Mouse (Mus musculus) MEL (cell line): Measurements from ENCODE around the gene Proser3. TPM values are rescaled to one million over a fixed set of nuclear protein-coding genes. Genes with fewer than 3 reads are reported as not detected.

Experiments
- DNase-seq: peaks from one replicate; pipeline ENCODE4 v3.0.0; 2011; ENCODE audit warnings: low read depth, low spot score
- H3K27ac ChIP-seq: 2 replicates; pipeline ENCODE4 v1.5.1; 2012; ENCODE audit warnings: low read depth, mild to moderate bottlenecking, control low read depth, low read length, moderate library complexity; ENCODE audit not compliant: control insufficient read depth
- H3K27me3 ChIP-seq, 2 experiments: fragments of 150-350 bp in 1 of 2; sonication (generic) in 1 of 2; 2 replicates each; pipeline ENCODE4 v1.6.1; 2012; ENCODE audit warnings: low read length in 2 of 2, mild to moderate bottlenecking in 2 of 2, improper control_type of control experiment in 1 of 2, moderate library complexity in 1 of 2; ENCODE audit not compliant: insufficient read depth in 2 of 2, control insufficient read depth in 1 of 2
- H3K36me3 ChIP-seq, 2 experiments: 2 replicates each; pipeline ENCODE4 v1.6.1; 2012 to 2014; ENCODE audit warnings: low read length in 2 of 2, improper control_type of control experiment in 1 of 2, inconsistent platforms in 1 of 2, mild to moderate bottlenecking in 1 of 2; ENCODE audit not compliant: insufficient read depth in 2 of 2, control insufficient read depth in 1 of 2
- H3K4me1 ChIP-seq, 2 experiments: fragments of 150-350 bp in 1 of 2; sonication (generic) in 1 of 2; 2 replicates each; pipeline ENCODE4 v1.6.1; 2012; ENCODE audit warnings: low read length in 2 of 2, improper control_type of control experiment in 1 of 2, mild to moderate bottlenecking in 1 of 2; ENCODE audit not compliant: insufficient read depth in 2 of 2, control insufficient read depth in 1 of 2
- H3K4me3 ChIP-seq, 2 experiments: fragments of 150-350 bp in 1 of 2; sonication (generic) in 1 of 2; 2 replicates each; pipeline ENCODE4 v1.5.1; 2012; ENCODE audit warnings: low read depth in 2 of 2, low read length in 2 of 2, mild to moderate bottlenecking in 2 of 2, moderate library complexity in 2 of 2, control low read depth in 1 of 2, improper control_type of control experiment in 1 of 2; ENCODE audit not compliant: control insufficient read depth in 1 of 2, insufficient read depth in 1 of 2
- H3K79me2 ChIP-seq: 2 replicates; pipeline ENCODE4 v1.6.1; 2012; ENCODE audit warnings: mild to moderate bottlenecking, low read length, moderate library complexity; ENCODE audit not compliant: control insufficient read depth, poor library complexity, insufficient read depth
- H3K9ac ChIP-seq: 2 replicates; pipeline ENCODE4 v1.6.1; 2012; ENCODE audit warnings: low read depth, mild to moderate bottlenecking, control low read depth, low read length, moderate library complexity; ENCODE audit not compliant: control insufficient read depth, poor library complexity, severe bottlenecking
- H3K9me3 ChIP-seq: fragments of 150-350 bp; sonication (generic); replicated peaks from 2 replicates; pipeline ENCODE4 v1.6.1; 2012; ENCODE audit warnings: mild to moderate bottlenecking, low read length, improper control_type of control experiment, moderate library complexity; ENCODE audit not compliant: insufficient read depth
- BHLHE40 ChIP-seq: IDR thresholded peaks from 2 replicates; pipeline ENCODE4 v1.6.1; 2012; ENCODE audit warnings: low read depth, mild to moderate bottlenecking, inconsistent platforms, low read length, improper control_type of control experiment, borderline replicate concordance
- CHD1 ChIP-seq: IDR thresholded peaks from 2 replicates; pipeline ENCODE4 v1.6.1; 2012; ENCODE audit warnings: low read depth, mild to moderate bottlenecking, inconsistent platforms, low read length, improper control_type of control experiment
- CHD2 ChIP-seq: IDR thresholded peaks from 2 replicates; pipeline ENCODE4 v1.6.1; 2011; ENCODE audit warnings: low read length, improper control_type of control experiment
- E2F4 ChIP-seq: IDR thresholded peaks from 2 replicates; pipeline ENCODE4 v1.6.1; 2011; ENCODE audit warnings: low read depth, low read length, improper control_type of control experiment, borderline replicate concordance
- ELF1 ChIP-seq: IDR thresholded peaks from 2 replicates; pipeline ENCODE4 v1.6.1; 2014; ENCODE audit warnings: low read depth, mild to moderate bottlenecking, inconsistent platforms, low read length, improper control_type of control experiment, moderate library complexity
- GABPA ChIP-seq: IDR thresholded peaks from 2 replicates; pipeline ENCODE4 v1.6.1; 2012; ENCODE audit warnings: low read depth, mild to moderate bottlenecking, inconsistent platforms, low read length, improper control_type of control experiment, moderate library complexity
- GATA1 ChIP-seq: IDR thresholded peaks from 2 replicates; pipeline ENCODE4 v1.6.1; 2011; ENCODE audit warnings: low read depth, low read length, improper control_type of control experiment
- JUND ChIP-seq: IDR thresholded peaks from 2 replicates; pipeline ENCODE4 v1.6.1; 2011; ENCODE audit warnings: low read depth, mild to moderate bottlenecking, improper control_type of control experiment, low read length
- KAT2A ChIP-seq: conservative IDR thresholded peaks from 2 replicates; pipeline ENCODE4 v1.6.1; 2012; ENCODE audit warnings: low read depth, low read length, improper control_type of control experiment, inconsistent platforms
- MAFK ChIP-seq: IDR thresholded peaks from 2 replicates; pipeline ENCODE4 v1.6.1; 2011; ENCODE audit warnings: low read depth, mild to moderate bottlenecking, low read length, improper control_type of control experiment, borderline replicate concordance
- MYC ChIP-seq: IDR thresholded peaks from 2 replicates; pipeline ENCODE4 v1.6.1; 2011; ENCODE audit warnings: low read depth, mild to moderate bottlenecking, low read length, improper control_type of control experiment, moderate library complexity
- NELFE ChIP-seq: IDR thresholded peaks from 2 replicates; pipeline ENCODE4 v1.6.1; 2011; ENCODE audit warnings: low read depth, low read length, improper control_type of control experiment
- NRF1 ChIP-seq: IDR thresholded peaks from 2 replicates; pipeline ENCODE4 v1.6.1; 2014; ENCODE audit warnings: low read depth, mild to moderate bottlenecking, inconsistent platforms, low read length, improper control_type of control experiment, moderate library complexity; ENCODE audit not compliant: poor library complexity, insufficient read depth, severe bottlenecking
- POLR2AphosphoS2 ChIP-seq: IDR thresholded peaks from 2 replicates; pipeline ENCODE4 v1.6.1; 2011; ENCODE audit warnings: low read length, improper control_type of control experiment
- RAD21 ChIP-seq: IDR thresholded peaks from 2 replicates; pipeline ENCODE4 v1.6.1; 2011; ENCODE audit warnings: mild to moderate bottlenecking, low read depth, low read length, improper control_type of control experiment
- RCOR1 ChIP-seq: IDR thresholded peaks from 2 replicates; pipeline ENCODE4 v1.6.1; 2012; ENCODE audit warnings: low read depth, mild to moderate bottlenecking, inconsistent platforms, low read length, improper control_type of control experiment
- SMC3 ChIP-seq: IDR thresholded peaks from 2 replicates; pipeline ENCODE4 v1.6.1; 2011; ENCODE audit warnings: low read depth, low read length, improper control_type of control experiment
- TCF12 ChIP-seq: IDR thresholded peaks from 2 replicates; pipeline ENCODE4 v1.6.1; 2014; ENCODE audit warnings: low read depth, mild to moderate bottlenecking, inconsistent platforms, low read length, improper control_type of control experiment, moderate library complexity
- UBTF ChIP-seq: IDR thresholded peaks from 2 replicates; pipeline ENCODE4 v1.6.1; 2012; ENCODE audit warnings: low read depth, mild to moderate bottlenecking, inconsistent platforms, low read length, improper control_type of control experiment, moderate library complexity, borderline replicate concordance; ENCODE audit not compliant: insufficient read depth
- USF2 ChIP-seq, 2 experiments: IDR thresholded peaks; 2 replicates each; pipeline ENCODE4 v1.6.1; 2011 to 2012; ENCODE audit warnings: improper control_type of control experiment in 2 of 2, low read length in 2 of 2, borderline replicate concordance in 1 of 2, inconsistent platforms in 1 of 2, low read depth in 1 of 2, mild to moderate bottlenecking in 1 of 2; ENCODE audit not compliant: insufficient read depth in 1 of 2
- ZC3H11A ChIP-seq: IDR thresholded peaks from 2 replicates; pipeline ENCODE4 v1.6.1; 2012; ENCODE audit warnings: low read depth, mild to moderate bottlenecking, inconsistent platforms, low read length, improper control_type of control experiment
- ZMIZ1 ChIP-seq: IDR thresholded peaks from 2 replicates; pipeline ENCODE4 v1.6.1; 2012; ENCODE audit warnings: low read depth, mild to moderate bottlenecking, inconsistent platforms, low read length, improper control_type of control experiment, moderate library complexity
- ZNF384 ChIP-seq: IDR thresholded peaks from 2 replicates; pipeline ENCODE4 v1.6.1; 2012; ENCODE audit warnings: low read depth, mild to moderate bottlenecking, inconsistent platforms, low read length, improper control_type of control experiment
- polyA plus RNA-seq, 2 experiments: library from polyadenylated mRNA; stranded (reverse) in 1 of 2; unstranded in 1 of 2; fragments of >175 nt in 1 of 2; fragments of >200 nt in 1 of 2; gene quantifications; 2 replicates each; pipeline versions ENCODE4 v1.2.1 to v1.2.4; 2012; ENCODE audit warnings: low replicate concordance in 2 of 2, low read depth in 1 of 2; ENCODE audit not compliant: insufficient read length in 2 of 2, insufficient read depth in 1 of 2, missing spikeins in 1 of 2
- total RNA-seq: library from RNA; depleted of rRNA; stranded (reverse); fragments of 300-350 nt; gene quantifications from 2 replicates; pipeline ENCODE4 v1.2.3, GENCODE M21; 2012

Proser3 gene
- total and polyA plus RNA-seq, 3 experiments = 2.3 to 8.9 TPM; not detected in 1

DNA sequence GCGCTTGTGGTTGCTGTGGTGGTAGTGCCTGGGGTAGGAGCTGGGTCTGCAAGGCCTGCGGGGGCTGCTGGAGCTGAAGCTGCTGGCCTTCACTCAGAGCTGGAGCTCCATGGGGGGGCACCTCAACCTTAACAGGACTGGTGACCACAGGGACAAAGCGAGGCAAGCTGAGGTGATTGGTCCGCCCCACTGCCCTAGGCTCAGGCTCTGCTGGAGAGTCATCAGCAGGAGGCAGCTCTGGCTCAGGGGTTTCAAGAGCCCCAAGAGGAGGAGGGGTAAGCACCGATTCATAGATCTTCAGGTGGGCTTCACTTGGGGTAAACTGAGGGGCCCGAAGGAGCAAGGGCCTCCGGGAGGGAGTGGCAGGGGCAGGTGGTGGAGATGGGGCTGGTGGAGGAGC lies 33.1 kb upstream of the Proser3 start:
- DNase-seq = no peak
- no peak overlapping the region for H3K9ac ChIP-seq
- peaks cover 1 to 3% of the 10 kb centered on the region in 2 experiments; a peak in 3 of 4 replicates for H3K4me1 ChIP-seq
- H3K4me3 ChIP-seq = no peak overlapping the region
- no peaks in the 10 kb centered on the region for H3K9me3 ChIP-seq
- H3K36me3 ChIP-seq = peaks cover 5 to 13% of the 10 kb centered on the region in 2 experiments; a peak in 2 of 4 replicates
- no peak for TF ChIP-seq E2F4
- no peak for TF ChIP-seq NELFE
- no peak for TF ChIP-seq ZNF384
- TF ChIP-seq UBTF = no peak
- TF ChIP-seq ZMIZ1 = no peak
- no peak for TF ChIP-seq CHD2
- TF ChIP-seq ELF1 = no peak
- no peak for TF ChIP-seq GABPA
- H3K27ac ChIP-seq = no peak overlapping the region
- H3K27me3 ChIP-seq = no peaks in the 10 kb centered on the region
- peaks cover 32% of the 10 kb centered on the region for H3K79me2 ChIP-seq

GRCm38 (mm10) chr7:30584339-30584738 lies 32.2 kb upstream of the Proser3 start:
- no peak for DNase-seq
- Histone ChIP-seq H3K4me1 (no peaks in the 10 kb centered on the region; a peak in 1 of 4 replicates), H3K27ac (no peak overlapping the region), H3K4me3 (no peak overlapping the region), H3K79me2 (peaks cover 30% of the 10 kb centered on the region), H3K9ac (no peak overlapping the region), H3K36me3 (peaks cover 5 to 14% of the 10 kb centered on the region in 2 experiments; a peak in 2 of 4 replicates), H3K27me3 (no peaks in the 10 kb centered on the region), H3K9me3 (no peaks in the 10 kb centered on the region)
- TF ChIP-seq NELFE = no peak
- TF ChIP-seq RCOR1 = no peak
- no peak for TF ChIP-seq TCF12
- no peak for TF ChIP-seq JUND
- no peak for TF ChIP-seq GABPA
- TF ChIP-seq GATA1 = no peak
- no peak for TF ChIP-seq KAT2A
- no peak for TF ChIP-seq E2F4
- TF ChIP-seq POLR2AphosphoS2 = no peak
- no peak for TF ChIP-seq NRF1
- TF ChIP-seq BHLHE40 = no peak
- TF ChIP-seq ZC3H11A = no peak
- TF ChIP-seq MAFK = no peak
- no peak for TF ChIP-seq USF2 (IDR thresholded peaks at IDR 0.05; ENCODE audit: borderline replicate concordance in 1 of 2, insufficient read depth in 1 of 2, low read depth in 1 of 2, low read length in 2 of 2)
- no peak for TF ChIP-seq CHD2
- no peak for TF ChIP-seq RAD21
- no peak for TF ChIP-seq CHD1
- no peak for TF ChIP-seq SMC3
- TF ChIP-seq MYC = no peak
